Mouse (Mus musculus) adrenal gland, postnatal 0 days (tissue): Measurements from ENCODE around the gene Tubb4b. TPM values are rescaled to one million over a fixed set of nuclear protein-coding genes. Genes with fewer than 3 reads are reported as not detected.

Experiments
- polyA plus RNA-seq: library from polyadenylated mRNA; unstranded; fragments of >200 nt; fragmentation: Nextera tagmentation; extraction: Ambion mirVana; gene quantifications from 2 replicates; pipeline ENCODE4 v1.2.1, GENCODE M21; 2015

Tubb4b gene
- 217 and 219 TPM in 2 replicates for polyA plus RNA-seq

DNA sequence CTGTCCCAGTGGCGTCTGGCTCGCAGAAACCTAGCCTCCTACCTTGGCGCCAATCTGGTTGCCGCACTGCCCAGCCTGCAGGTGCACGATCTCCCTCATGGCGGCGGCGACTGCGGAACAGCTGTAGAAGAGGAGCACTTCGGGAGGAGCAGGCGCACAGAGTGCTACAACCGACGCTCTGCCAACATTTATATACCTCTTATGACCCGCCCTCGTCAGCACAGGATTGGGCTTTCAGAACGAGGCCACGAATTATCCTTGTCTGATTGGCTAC is at the start of gene Tubb4b:
Gene Tubb4b, minus strand, starts transcription at position 211 of the 274 bp plus-strand sequence.

DNA sequence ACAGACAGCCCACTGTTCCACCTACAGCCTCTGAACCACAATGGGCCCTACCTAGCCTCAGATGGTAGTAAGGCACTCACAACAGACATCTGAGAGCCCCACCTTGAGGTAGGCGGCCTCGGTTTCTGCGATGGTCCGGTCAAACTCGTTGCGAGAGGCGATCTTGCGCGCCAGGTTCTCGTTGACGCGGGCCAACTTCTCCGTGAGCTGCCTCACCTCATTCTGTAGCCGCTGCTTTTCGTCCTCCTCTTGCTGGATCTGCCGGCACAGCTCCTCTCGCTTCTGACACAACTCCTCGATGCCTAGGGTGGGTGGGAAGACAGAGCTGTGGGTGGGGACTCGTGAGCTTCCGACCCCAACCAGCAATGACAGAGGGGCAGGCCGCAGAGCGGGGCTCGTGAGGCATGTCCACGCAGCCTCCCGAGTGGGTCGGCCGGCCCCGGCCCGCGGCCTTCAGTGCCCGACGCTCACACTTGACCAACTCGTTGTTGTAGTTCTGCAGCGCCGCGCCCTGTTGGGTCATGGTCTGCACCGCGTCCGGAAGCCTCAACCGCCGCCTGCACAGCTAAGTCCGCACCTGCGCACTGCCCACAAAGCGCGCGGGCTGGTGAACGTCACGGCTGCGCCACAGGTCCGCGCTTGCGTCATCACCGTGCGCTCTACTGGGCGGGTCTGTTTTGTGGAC is 47.5 kb upstream of the Tubb4b start, which contains the start of the genes Ssna1 and Anapc2:
Gene Ssna1, minus strand, starts transcription at position 612 of the 685 bp plus-strand sequence.
Gene Anapc2, plus strand, starts transcription at position 652 of the 685 bp plus-strand sequence.

DNA sequence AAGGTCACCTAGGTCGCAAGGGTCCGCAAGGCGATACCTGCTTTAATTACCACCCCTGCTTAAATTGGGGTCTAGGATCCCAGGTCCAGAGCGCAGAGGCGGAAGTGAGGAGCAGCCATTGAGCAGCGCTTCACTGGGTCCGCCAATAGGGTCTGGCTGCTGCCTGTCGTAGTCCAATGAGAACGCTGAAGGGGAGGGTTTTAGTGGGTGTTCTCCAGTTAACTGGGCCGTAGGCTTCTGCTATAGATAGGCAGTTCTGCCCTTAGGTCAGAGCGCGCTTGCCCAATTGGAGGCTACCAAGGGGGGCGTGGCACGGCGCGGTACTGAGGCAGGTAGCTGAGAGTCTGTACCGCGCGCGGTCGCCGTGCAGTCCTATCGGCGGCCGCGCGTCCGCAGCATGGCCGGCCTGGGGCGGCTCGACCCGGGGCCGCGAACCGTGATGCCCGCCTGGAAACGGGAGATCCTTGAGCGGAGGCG is 37.8 kb upstream of the Tubb4b start, which contains the start of gene Tprn:
Gene Tprn, plus strand, starts transcription at position 328 of the 477 bp plus-strand sequence.

DNA sequence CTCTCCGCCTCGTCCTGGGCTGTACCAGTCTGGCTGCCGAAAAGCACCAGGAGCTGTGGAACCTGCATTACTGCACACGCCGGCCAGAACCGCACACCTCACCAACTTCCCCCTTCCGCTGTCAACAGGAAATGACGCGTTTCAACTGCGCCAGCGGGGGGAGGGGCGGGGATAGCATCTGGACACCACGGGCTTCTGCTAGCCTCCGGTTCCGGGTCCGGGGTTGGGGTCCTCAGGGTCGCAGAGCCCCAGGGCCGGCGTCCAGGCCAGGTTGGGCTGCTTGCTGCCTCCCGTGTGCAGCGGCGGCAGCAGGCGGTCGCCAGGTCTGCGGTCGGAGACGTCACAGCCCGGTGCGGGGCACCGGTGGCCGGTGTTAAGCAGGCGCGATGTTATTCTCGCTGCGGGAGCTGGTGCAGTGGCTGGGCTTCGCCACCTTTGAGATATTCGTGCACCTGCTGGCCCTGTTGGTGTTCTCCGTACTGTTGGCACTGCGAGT is 30.8 kb upstream of the Tubb4b start, which contains the start of gene Tmem203:
Gene Tmem203, plus strand, starts transcription at position 156 of the 496 bp plus-strand sequence.

DNA sequence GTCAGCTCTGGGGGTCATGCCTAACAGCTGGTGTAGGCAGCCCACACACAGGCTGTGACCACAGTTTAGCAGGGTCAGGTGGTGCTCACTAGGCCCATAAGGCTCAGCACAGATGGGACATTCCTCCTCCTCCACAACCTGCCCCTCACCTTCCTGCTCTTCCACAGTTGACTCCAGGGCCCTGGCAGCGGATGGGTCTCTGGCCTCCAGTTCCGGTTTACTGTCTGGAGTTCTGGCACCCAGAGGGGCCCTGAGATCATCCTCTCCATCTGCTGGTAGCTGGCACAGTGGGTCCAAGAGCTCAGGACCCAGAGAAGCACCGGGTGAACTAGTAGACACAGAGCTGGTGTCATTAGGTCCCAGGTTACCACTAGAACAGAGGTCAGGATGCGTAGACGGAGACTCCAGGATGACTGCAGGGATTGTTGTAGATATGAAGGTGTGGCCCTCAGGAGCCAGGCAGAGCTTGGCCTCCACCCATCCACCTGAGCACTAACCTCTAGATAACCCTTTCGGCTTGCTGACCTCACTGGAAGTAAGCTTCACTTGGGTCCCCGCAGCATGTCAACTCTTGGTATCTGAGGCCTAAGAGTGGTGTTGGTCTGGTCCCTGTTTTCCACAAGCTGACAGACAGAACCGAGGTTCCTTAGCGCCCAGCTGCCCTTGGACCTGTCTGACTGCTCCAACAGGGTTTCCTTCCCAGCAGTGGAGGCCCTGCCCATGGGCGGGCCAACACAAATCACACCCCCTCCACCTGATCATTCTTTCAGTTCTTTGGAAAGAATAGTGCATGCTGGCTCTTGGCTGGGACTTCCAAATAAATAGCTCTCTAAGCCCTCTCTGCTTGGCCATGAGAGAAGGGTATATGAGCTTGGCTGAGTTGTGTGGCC is 21.9 kb upstream of the Tubb4b start, which contains the start of gene AL732309.1:
Gene AL732309.1, minus strand, starts transcription at position 681 of the 890 bp plus-strand sequence.

DNA sequence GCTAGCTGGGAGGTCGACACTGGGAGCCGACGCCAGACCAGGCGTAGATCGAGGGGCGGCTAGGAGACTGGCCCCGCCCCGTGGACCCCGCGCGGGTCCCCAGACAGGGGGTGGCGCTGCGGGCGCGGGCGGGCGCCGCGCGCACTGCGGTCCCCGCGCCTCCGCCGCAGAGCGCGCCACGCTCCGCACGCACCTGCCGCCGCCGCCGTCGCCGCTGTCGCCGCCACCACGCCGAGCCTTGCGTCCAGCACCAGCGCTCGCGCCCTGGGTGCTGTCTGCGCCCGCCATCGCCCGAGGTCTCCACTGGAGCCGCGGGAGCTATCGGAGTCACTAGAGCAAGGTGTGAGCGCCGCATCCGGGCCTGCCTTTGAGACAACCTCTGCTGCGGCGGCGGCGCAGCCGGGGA is 17.6 kb upstream of the Tubb4b start, which contains the start of the genes Rnf208 and Cysrt1:
Gene Rnf208, plus strand, starts transcription at position 155 of the 406 bp plus-strand sequence.
Gene Cysrt1, minus strand, starts transcription at position 352 of the 406 bp plus-strand sequence.

DNA sequence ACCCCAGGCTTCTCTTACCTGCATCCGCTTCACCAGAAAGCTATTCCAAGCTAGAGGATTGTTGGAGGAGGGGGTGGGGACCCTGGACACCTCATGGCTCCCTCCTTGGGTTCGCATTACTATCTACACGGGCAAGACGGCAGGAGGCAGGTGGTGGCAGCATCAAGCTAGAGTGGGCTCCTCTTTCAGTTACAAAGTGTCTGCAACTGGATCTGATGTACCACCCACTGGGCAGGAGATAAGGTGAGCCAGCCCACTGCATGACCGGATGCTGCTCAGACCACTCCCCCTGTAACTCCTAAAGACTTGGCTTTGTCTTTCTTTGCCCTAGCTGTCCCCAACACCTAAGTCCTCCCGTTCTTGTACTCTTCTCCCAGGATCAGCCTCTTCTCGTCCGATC is 12.1 kb upstream of the Tubb4b start, which contains the start of gene Rnf224:
Gene Rnf224, minus strand, starts transcription at position 174 of the 400 bp plus-strand sequence.

DNA sequence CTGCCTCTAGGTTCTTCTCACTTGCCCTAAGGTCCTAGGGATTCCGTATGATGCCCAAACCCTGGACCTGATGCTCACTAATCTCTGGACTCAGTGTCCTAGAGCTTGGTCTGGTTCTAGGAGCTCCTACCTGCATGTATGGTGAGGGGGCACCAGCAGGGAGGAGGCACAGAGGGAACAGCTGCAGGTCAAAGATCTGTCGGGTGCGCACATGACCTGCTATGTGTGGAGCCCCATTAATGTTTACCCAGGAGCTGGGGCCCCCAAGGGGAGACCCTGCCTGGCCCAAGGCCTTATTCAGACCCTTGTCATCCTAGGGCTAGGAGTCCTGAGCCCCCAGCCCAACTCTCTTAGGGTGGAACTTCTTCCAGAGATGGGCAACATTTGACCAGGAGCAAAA is 9.5 kb upstream of the Tubb4b start, which contains the start of gene Slc34a3:
Gene Slc34a3, minus strand, starts transcription at position 315 of the 400 bp plus-strand sequence.

DNA sequence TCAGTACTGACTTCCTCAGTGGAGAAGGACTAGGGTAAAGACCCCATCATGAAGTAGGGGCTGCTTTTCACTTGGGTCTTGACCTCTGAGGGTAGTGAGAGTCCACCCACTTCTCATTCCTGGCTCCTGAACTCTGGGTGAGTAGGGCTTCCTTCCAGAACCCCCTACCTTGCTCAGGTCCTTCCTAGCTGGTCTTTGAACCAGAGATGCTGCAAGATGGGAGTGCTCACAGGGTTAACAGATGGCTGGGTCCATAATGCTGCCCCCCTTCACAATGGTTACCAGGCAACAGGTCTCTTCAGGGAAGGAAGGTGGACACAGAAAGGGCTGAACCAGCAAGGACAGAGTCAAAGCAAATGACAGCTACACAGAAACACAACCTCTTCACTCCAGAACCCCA is 6.1 kb downstream of the Tubb4b start, which contains the start of gene Fam166a:
Gene Fam166a, plus strand, starts transcription at position 301 of the 400 bp plus-strand sequence.

DNA sequence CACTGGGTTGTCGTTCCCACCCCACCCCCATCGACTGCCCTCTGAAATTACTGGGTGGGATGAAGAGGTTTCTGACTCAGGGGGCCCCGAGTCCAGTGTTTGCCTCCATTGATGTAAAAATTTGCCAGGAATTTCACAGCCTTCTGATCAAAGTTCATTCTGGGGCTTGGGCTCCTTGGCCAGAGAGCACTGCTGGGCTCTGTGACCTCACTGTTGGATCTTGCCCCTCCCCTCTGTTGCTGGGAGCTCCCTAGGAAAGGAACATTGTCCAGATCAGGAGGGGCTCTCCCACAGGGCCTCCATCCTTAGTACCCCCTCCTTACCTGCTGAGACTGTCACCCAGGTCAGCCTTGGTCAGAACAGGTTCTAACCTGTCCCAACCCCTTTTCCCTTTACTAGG is 10.1 kb downstream of the Tubb4b start, which contains the start of gene Stpg3:
Gene Stpg3, minus strand, starts transcription at position 194 of the 400 bp plus-strand sequence.

DNA sequence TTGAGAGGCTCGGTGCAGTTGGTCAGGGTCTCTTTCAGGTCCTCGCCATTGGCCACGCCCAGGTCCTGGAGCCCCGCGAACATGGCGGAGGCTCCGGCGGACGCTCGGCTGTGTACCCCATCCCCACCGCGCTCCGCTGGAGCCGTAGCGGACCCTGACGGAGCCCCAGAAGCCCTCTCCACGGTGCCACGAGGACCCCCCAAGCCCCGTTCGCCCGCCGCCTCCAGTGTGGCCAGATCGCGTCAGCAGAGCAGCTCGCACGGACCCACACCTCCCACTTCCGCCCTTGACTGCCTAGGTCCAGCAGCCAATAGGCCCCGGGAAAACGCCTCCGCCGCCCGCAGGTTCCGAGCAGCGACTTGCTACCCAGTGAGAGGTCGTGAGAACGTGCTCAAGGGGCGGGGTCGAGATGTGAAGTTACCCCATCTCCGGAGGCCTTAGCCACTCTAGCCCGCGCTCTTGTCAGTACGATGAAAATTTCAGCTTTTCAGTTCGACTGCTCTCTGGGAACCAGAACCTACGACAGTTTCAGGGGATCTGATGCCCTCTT is 13.3 kb downstream of the Tubb4b start, which contains the start of gene Nelfb:
Gene Nelfb, minus strand, starts transcription at position 369 of the 550 bp plus-strand sequence.

DNA sequence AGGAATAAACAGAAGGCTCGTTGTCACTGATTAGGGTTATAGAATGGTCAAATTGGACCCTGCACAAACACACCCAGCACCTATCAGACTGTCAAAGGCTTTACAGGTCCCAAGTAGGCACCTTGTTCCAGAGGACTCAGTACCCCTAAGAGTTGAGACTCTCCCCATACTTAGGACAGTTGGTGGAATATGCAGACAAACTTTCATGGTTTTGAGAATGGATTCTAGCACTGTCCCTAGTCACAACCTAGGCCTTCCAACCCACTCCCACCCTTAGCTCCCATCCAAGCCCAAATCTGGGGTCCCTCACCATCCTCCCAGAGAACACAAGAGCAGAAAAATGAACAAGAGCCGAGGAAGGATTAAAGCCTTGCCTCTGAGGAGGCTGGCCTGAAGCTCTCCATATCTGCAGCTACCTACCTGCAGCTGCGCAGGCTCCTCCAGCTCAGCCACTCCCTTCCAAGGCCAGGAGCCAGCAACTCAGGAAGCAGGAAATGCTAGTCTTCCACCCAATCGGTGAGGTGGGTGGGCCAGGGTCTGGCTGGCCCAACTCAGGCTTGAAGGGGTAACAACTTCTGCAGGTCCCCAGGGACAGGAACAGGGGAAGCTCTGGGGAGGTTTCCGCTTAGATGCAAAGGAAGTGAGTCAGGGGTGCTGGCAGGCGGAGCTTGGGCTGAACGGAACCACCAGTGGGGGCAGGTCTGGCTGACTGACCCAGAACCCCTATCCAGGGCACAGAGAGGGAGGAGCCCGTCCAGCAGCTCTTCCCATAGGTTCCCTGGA is 28.1 kb downstream of the Tubb4b start, which contains the start of gene Tor4a:
Gene Tor4a, minus strand, starts transcription at position 715 of the 783 bp plus-strand sequence.

DNA sequence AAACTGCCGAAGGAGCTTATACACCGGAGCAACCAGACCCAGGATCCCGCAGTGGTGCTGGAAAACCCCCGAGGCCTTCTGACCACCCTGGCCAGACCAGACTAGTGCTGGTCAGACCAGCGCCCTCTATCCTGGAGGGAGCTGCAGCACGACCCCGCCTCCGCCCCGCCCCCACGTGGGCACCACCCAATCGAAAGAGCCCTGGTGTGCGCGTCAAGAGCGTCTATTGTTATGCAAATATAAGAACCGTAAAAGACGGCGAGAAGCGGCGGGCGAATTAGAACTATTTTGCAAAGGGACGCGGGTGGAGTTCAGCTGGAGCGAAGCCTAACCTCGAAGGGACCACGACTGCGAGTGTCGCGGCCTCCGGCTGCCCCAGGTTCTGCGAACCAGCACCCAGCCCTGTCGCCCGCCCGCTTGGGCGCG is 44.0 kb downstream of the Tubb4b start, which contains the start of gene Nrarp:
Gene Nrarp, plus strand, starts transcription at position 281 of the 426 bp plus-strand sequence.

Other genes starting within 250 kb of the Tubb4b start
- 270 and 363 TPM in 2 replicates for gene Mrpl41, start 249.6 kb downstream of the Tubb4b start, polyA plus RNA-seq
- gene Pnpla7, start 248.7 kb downstream of the Tubb4b start, polyA plus RNA-seq = 10.8 and 21.4 TPM in 2 replicates
- 54.6 and 57.0 TPM in 2 replicates for gene Nsmf, start 170.3 kb downstream of the Tubb4b start, polyA plus RNA-seq
- 0.36 and 0.76 TPM in 2 replicates for gene Entpd8, start 144.4 kb downstream of the Tubb4b start, polyA plus RNA-seq
- 0.17 TPM in 2 replicates for gene Noxa1, start 129.6 kb downstream of the Tubb4b start, polyA plus RNA-seq
- 5.6 and 6.7 TPM in 2 replicates for gene Nrarp, start 43.9 kb downstream of the Tubb4b start, polyA plus RNA-seq
- gene Tor4a, start 27.8 kb downstream of the Tubb4b start, polyA plus RNA-seq = 14.6 and 20.3 TPM in 2 replicates
- gene Nelfb, start 13.2 kb downstream of the Tubb4b start, polyA plus RNA-seq = 47.4 and 61.9 TPM in 2 replicates
- gene Stpg3, start 10.1 kb downstream of the Tubb4b start, polyA plus RNA-seq = not detected in 2 replicates
- gene Fam166a, start 6.0 kb downstream of the Tubb4b start, polyA plus RNA-seq = 0.12 and 0.58 TPM in 2 replicates
- gene Slc34a3, start 9.7 kb upstream of the Tubb4b start, polyA plus RNA-seq = 0.47 TPM in 1 of 2 replicates, not detected in the other
- gene Rnf224, start 12.1 kb upstream of the Tubb4b start, polyA plus RNA-seq = not detected in 2 replicates
- gene Rnf208, start 17.6 kb upstream of the Tubb4b start, polyA plus RNA-seq = 12.9 and 25.4 TPM in 2 replicates
- gene Cysrt1, start 17.8 kb upstream of the Tubb4b start, polyA plus RNA-seq = 1.8 TPM in 1 of 2 replicates, not detected in the other
- 2.5 and 2.8 TPM in 2 replicates for gene AL732309.1, start 22.2 kb upstream of the Tubb4b start, polyA plus RNA-seq
- gene Tmem203, start 30.7 kb upstream of the Tubb4b start, polyA plus RNA-seq = 61.5 and 81.2 TPM in 2 replicates
- 5.6 and 7.3 TPM in 2 replicates for gene Tprn, start 37.9 kb upstream of the Tubb4b start, polyA plus RNA-seq
- gene Ssna1, start 47.7 kb upstream of the Tubb4b start, polyA plus RNA-seq = 157 and 205 TPM in 2 replicates
- gene Anapc2, start 47.8 kb upstream of the Tubb4b start, polyA plus RNA-seq = 61.4 and 81.5 TPM in 2 replicates
- gene Tmem210, start 63.4 kb upstream of the Tubb4b start, polyA plus RNA-seq = not detected in 2 replicates
- gene Lrrc26, start 65.2 kb upstream of the Tubb4b start, polyA plus RNA-seq = 0.11 TPM in 1 of 2 replicates, not detected in the other
- gene Grin1, start 94.5 kb upstream of the Tubb4b start, polyA plus RNA-seq = 4.9 and 7.5 TPM in 2 replicates
- gene Man1b1, start 107.6 kb upstream of the Tubb4b start, polyA plus RNA-seq = 47.2 and 52.7 TPM in 2 replicates
- gene Dpp7, start 131.7 kb upstream of the Tubb4b start, polyA plus RNA-seq = 30.8 and 45.6 TPM in 2 replicates
- 40.5 and 44.9 TPM in 2 replicates for gene Uap1l1, start 141.0 kb upstream of the Tubb4b start, polyA plus RNA-seq
- gene Sapcd2, start 147.6 kb upstream of the Tubb4b start, polyA plus RNA-seq = 8.1 and 10.7 TPM in 2 replicates
- gene Entpd2, start 171.2 kb upstream of the Tubb4b start, polyA plus RNA-seq = 13.6 and 20.3 TPM in 2 replicates
- 93.9 and 115 TPM in 2 replicates for gene Npdc1, start 174.6 kb upstream of the Tubb4b start, polyA plus RNA-seq
- 0.14 and 0.22 TPM in 2 replicates for gene Fut7, start 198.6 kb upstream of the Tubb4b start, polyA plus RNA-seq
- 4.9 and 6.6 TPM in 2 replicates for gene Abca2, start 204.0 kb upstream of the Tubb4b start, polyA plus RNA-seq
- gene Clic3, start 232.1 kb upstream of the Tubb4b start, polyA plus RNA-seq = 6.1 and 6.2 TPM in 2 replicates
- 53.8 and 58.8 TPM in 2 replicates for gene Paxx, start 236.4 kb upstream of the Tubb4b start, polyA plus RNA-seq
- 8.3 and 9.6 TPM in 2 replicates for gene Ptgds, start 245.3 kb upstream of the Tubb4b start, polyA plus RNA-seq